ENCODE assay signal across 8 mouse cellular contexts in the genomic region with DNA sequence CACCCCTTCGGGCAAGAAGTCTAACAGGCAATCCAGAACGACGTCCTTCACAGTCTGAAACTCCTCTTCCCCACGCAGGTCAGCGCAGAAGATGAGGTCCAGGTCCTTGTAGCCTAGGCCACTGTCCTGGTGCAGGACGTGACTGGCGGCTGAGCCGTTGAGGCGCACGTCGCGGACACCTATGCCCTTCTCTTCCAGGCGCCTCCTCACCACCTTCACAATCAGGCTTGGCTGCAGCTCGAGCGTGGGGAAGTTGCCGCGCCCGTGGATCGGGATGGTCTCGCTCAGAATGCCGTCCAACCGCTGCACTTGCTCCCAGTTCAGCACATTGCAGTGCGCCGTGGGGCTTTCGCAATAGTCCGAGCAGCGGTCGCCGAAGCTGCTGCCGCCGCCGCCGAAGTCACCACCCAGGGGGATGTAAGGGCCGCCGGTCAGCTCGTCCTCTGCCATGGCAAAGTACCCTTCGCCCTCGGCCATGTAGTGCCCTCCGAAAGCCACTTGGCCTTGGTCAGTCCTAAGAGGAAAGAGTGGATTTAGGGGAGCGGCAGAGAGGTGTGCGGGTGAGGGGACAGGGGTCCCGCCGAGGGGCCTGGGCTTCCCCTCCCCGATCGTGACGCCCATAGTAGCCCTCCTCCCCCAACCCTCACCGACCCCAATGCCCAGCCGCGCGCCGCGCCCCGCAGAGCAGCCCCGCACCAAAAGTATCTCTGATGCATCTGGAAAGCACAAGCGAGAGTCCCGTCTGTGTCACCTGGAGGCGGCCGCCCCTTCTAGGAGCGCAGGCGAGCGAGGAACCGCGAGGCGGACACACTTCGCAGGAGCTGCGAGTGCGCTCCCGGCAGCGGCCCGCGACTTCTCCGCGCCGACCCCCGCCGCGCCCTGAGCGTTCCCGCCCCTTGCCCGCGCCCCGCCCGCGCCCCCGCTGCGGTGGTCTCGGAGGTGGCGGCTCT. TPM values are rescaled to one million over a fixed set of nuclear protein-coding genes. Genes with fewer than 3 reads are reported as not detected.
A peak's percentile ranks its signal among the peaks of the same experiment; 100 is the strongest.
DNase-seq lines count a peak whose midpoint lies in the region; ATAC-seq lines count a peak whose summit lies in the region.

No protein-coding gene starts in this region.

- 3% methylated on average over 30 of the region's 88 CpGs for WGBS in embryonic facial prominence, embryonic 14.5 days
- under 1% methylated on average over 88 of the region's 88 CpGs for WGBS in heart, embryonic 13.5 days
- WGBS in kidney, embryonic 16.5 days, result under 1% methylated on average over 86 of the region's 88 CpGs
- under 1% methylated on average over 88 of the region's 88 CpGs for WGBS in lung, embryonic 15.5 days
- under 1% methylated on average over 82 of the region's 88 CpGs for WGBS in neural tube, embryonic 15.5 days

- peak overlapping the region; percentile 71 for H3K9ac ChIP-seq in embryonic facial prominence, embryonic 14.5 days (ENCODE audit: low read depth, low read length)
- H3K9ac ChIP-seq in heart, embryonic 13.5 days, result peak overlapping the region; percentile 92
- peak overlapping the region; percentile 65 for H3K9ac ChIP-seq in kidney, embryonic 16.5 days (replicated peaks; ENCODE audit: low read length)
- H3K9ac ChIP-seq in lung, embryonic 15.5 days, result peak overlapping the region; percentile 53
- peak overlapping the region; percentile 52 for H3K9ac ChIP-seq in neural tube, embryonic 15.5 days (replicated peaks)

- H3K27ac ChIP-seq in embryonic facial prominence, embryonic 14.5 days (replicated peaks; ENCODE audit: low read depth, low read length), result peak overlapping the region; percentile 85
- peak overlapping the region; percentile 95 for H3K27ac ChIP-seq in heart, embryonic 13.5 days (replicated peaks)
- H3K27ac ChIP-seq in kidney, embryonic 16.5 days (ENCODE audit: low read length), result peak overlapping the region; percentile 56; the same call in 1 of the 2 replicates
- peak overlapping the region; percentile 69 for H3K27ac ChIP-seq in lung, embryonic 15.5 days
- peak overlapping the region; percentile 75 for H3K27ac ChIP-seq in neural tube, embryonic 15.5 days (replicated peaks)

- no peaks in the 10 kb centered on the region for H3K4me1 ChIP-seq in embryonic facial prominence, embryonic 14.5 days (ENCODE audit: control insufficient read depth, insufficient read depth, low read length)
- H3K4me1 ChIP-seq in heart, embryonic 13.5 days, result peaks cover 26% of the 10 kb centered on the region
- peaks cover 14% of the 10 kb centered on the region; the same call in 1 of the 2 replicates for H3K4me1 ChIP-seq in kidney, embryonic 16.5 days (ENCODE audit: insufficient read depth, low read length)
- peaks cover 7% of the 10 kb centered on the region; the same call in 1 of the 2 replicates for H3K4me1 ChIP-seq in lung, embryonic 15.5 days
- H3K4me1 ChIP-seq in neural tube, embryonic 15.5 days, result peaks cover 20% of the 10 kb centered on the region

- peak; percentile 70 for ATAC-seq in embryonic facial prominence, embryonic 14.5 days (ENCODE audit: low read depth)
- peak; percentile 34 for ATAC-seq in heart, embryonic 13.5 days (ENCODE audit: extremely low read depth, insufficient number of reproducible peaks, low FRiP score, low TSS enrichment)
- ATAC-seq in kidney, embryonic 16.5 days (ENCODE audit: low FRiP score, low TSS enrichment), result peak; percentile 64
- peak; percentile 62 for ATAC-seq in lung, embryonic 15.5 days (ENCODE audit: borderline replicate concordance, extremely low read depth, low FRiP score, low TSS enrichment)
- ATAC-seq in neural tube, embryonic 15.5 days (ENCODE audit: low FRiP score), result peak; percentile 65

- H3K4me2 ChIP-seq in embryonic facial prominence, embryonic 14.5 days (ENCODE audit: low read depth, low read length), result peak overlapping the region; percentile 89
- peak overlapping the region; percentile 90 for H3K4me2 ChIP-seq in heart, embryonic 13.5 days
- peak overlapping the region; percentile 95 for H3K4me2 ChIP-seq in kidney, embryonic 16.5 days (replicated peaks; ENCODE audit: low read depth, low read length)
- peak overlapping the region; percentile 92 for H3K4me2 ChIP-seq in lung, embryonic 15.5 days
- peak overlapping the region; percentile 73 for H3K4me2 ChIP-seq in neural tube, embryonic 15.5 days

- H3K27me3 ChIP-seq in embryonic facial prominence, embryonic 14.5 days (replicated peaks; ENCODE audit: control insufficient read depth, insufficient read depth, low read length), result peaks cover 12% of the 10 kb centered on the region; the same call in 1 of the 2 replicates
- H3K27me3 ChIP-seq in heart, embryonic 13.5 days (replicated peaks), result no peaks in the 10 kb centered on the region
- H3K27me3 ChIP-seq in kidney, embryonic 16.5 days (ENCODE audit: insufficient read depth, low read length), result peaks cover 17% of the 10 kb centered on the region; the same call in 1 of the 2 replicates
- peaks cover 6% of the 10 kb centered on the region; the same call in 1 of the 2 replicates for H3K27me3 ChIP-seq in lung, embryonic 15.5 days
- peaks cover 4% of the 10 kb centered on the region; the same call in 1 of the 2 replicates for H3K27me3 ChIP-seq in neural tube, embryonic 15.5 days (replicated peaks)

- no peaks in the 10 kb centered on the region for H3K36me3 ChIP-seq in embryonic facial prominence, embryonic 14.5 days (ENCODE audit: control insufficient read depth, insufficient read depth, low read length)
- peaks cover 9% of the 10 kb centered on the region for H3K36me3 ChIP-seq in heart, embryonic 13.5 days
- H3K36me3 ChIP-seq in kidney, embryonic 16.5 days (ENCODE audit: insufficient read depth, low read length), result no peaks in the 10 kb centered on the region
- no peaks in the 10 kb centered on the region for H3K36me3 ChIP-seq in lung, embryonic 15.5 days
- no peaks in the 10 kb centered on the region for H3K36me3 ChIP-seq in neural tube, embryonic 15.5 days

- H3K9me3 ChIP-seq in embryonic facial prominence, embryonic 14.5 days (ENCODE audit: control insufficient read depth, low read length), result no peaks in the 10 kb centered on the region
- H3K9me3 ChIP-seq in heart, embryonic 13.5 days, result no peaks in the 10 kb centered on the region
- no peaks in the 10 kb centered on the region for H3K9me3 ChIP-seq in kidney, embryonic 16.5 days (ENCODE audit: low read length)
- no peaks in the 10 kb centered on the region for H3K9me3 ChIP-seq in lung, embryonic 15.5 days
- H3K9me3 ChIP-seq in neural tube, embryonic 15.5 days (replicated peaks), result no peaks in the 10 kb centered on the region

- peak overlapping the region; percentile 66 for H3K4me3 ChIP-seq in embryonic facial prominence, embryonic 14.5 days (ENCODE audit: low read depth, low read length)
- H3K4me3 ChIP-seq in heart, embryonic 13.5 days, result peak overlapping the region; percentile 86
- peak overlapping the region; percentile 80 for H3K4me3 ChIP-seq in kidney, embryonic 16.5 days (ENCODE audit: low read length)
- peak overlapping the region; percentile 67 for H3K4me3 ChIP-seq in lung, embryonic 15.5 days
- H3K4me3 ChIP-seq in neural tube, embryonic 15.5 days (replicated peaks), result peak overlapping the region; percentile 59

- DNase-seq in 3134 (ENCODE audit: extremely low read depth, insufficient read length, low spot score), result peak; percentile 11
- peak; percentile 4 for DNase-seq in NIH3T3 (ENCODE audit: low read depth)
- no peak for DNase-seq in embryonic facial prominence, embryonic 14.5 days (ENCODE audit: low spot score)
- peak; percentile 12 for DNase-seq in thymus, postnatal 25 days

RNA-seq across cellular contexts. Expression of a gene that starts 0.6 kb away (rescaled TPM):
- 29.6 and 34.2 TPM in 2 replicates for polyA plus RNA-seq in embryonic facial prominence, embryonic 14.5 days (2014; fragmentation: Nextera tagmentation; extraction: Ambion mirVana)
- polyA plus RNA-seq in heart, embryonic 13.5 days (2015; fragmentation: Nextera tagmentation; extraction: Ambion mirVana), result 9.3 and 9.6 TPM in 2 replicates
- 2.8 and 3.0 TPM in 2 replicates for polyA plus RNA-seq in kidney, embryonic 16.5 days (2015; fragmentation: Nextera tagmentation; extraction: Ambion mirVana)
- polyA plus RNA-seq in lung, embryonic 15.5 days (2015; fragmentation: Nextera tagmentation; extraction: Ambion mirVana), result 8.5 and 9.1 TPM in 2 replicates
- 8.1 and 8.5 TPM in 2 replicates for polyA plus RNA-seq in neural tube, embryonic 15.5 days (2015; fragmentation: Nextera tagmentation; extraction: Ambion mirVana)

RNA-seq across cellular contexts. Expression of a gene that starts 14.0 kb away (rescaled TPM):
- polyA plus RNA-seq in embryonic facial prominence, embryonic 14.5 days (2014; fragmentation: Nextera tagmentation; extraction: Ambion mirVana), result not detected in 2 replicates
- polyA plus RNA-seq in heart, embryonic 13.5 days (2015; fragmentation: Nextera tagmentation; extraction: Ambion mirVana), result not detected in 2 replicates
- polyA plus RNA-seq in kidney, embryonic 16.5 days (2015; fragmentation: Nextera tagmentation; extraction: Ambion mirVana), result not detected in 2 replicates
- not detected in 2 replicates for polyA plus RNA-seq in lung, embryonic 15.5 days (2015; fragmentation: Nextera tagmentation; extraction: Ambion mirVana)
- not detected in 2 replicates for polyA plus RNA-seq in neural tube, embryonic 15.5 days (2015; fragmentation: Nextera tagmentation; extraction: Ambion mirVana)
